Mouse (Mus musculus): ENCODE data around the gene Sox9.

The Sox9 gene

GRCm38 (mm10) chr11:112781994-112782356 lies at the start of gene Sox9:
TSS of gene Sox9 (plus strand) at chr11:112782224.
- peak; percentile 53 for ATAC-seq (ENCODE audit: low TSS enrichment)

GRCm38 (mm10) chr11:112732401-112732800 lies 49.6 kb upstream of the Sox9 start:
- ATAC-seq (ENCODE audit: low TSS enrichment): peak; percentile 64; the same call in 1 of the 2 replicates

GRCm38 (mm10) chr11:112737071-112737470 lies 45.0 kb upstream of the Sox9 start:
- no peak for ATAC-seq (ENCODE audit: low TSS enrichment)

- ATAC-seq (ENCODE audit: low TSS enrichment): no peak
These were observed 42.3 kb upstream of the Sox9 start for GRCm38 (mm10) chr11:112739681-112740080.

GRCm38 (mm10) chr11:112756516-112756915 lies 25.5 kb upstream of the Sox9 start:
- ATAC-seq (ENCODE audit: low TSS enrichment): no peak

- no peak for ATAC-seq (ENCODE audit: low TSS enrichment)
These were observed 24.0 kb upstream of the Sox9 start for GRCm38 (mm10) chr11:112758056-112758455.

- no peak for ATAC-seq (ENCODE audit: low TSS enrichment)
These were observed 15.1 kb upstream of the Sox9 start for GRCm38 (mm10) chr11:112766956-112767355.

GRCm38 (mm10) chr11:112767531-112768041 lies 14.4 kb upstream of the Sox9 start:
- ATAC-seq (ENCODE audit: low TSS enrichment): no peak

GRCm38 (mm10) chr11:112772791-112773355 lies 9.2 kb upstream of the Sox9 start:
- ATAC-seq (ENCODE audit: low TSS enrichment): peak; percentile 44; the same call in 1 of the 2 replicates

GRCm38 (mm10) chr11:112779762-112780161 lies 2.3 kb upstream of the Sox9 start:
- ATAC-seq (ENCODE audit: low TSS enrichment): no peak

- ATAC-seq (ENCODE audit: low TSS enrichment): no peak
These were observed 1.6 kb upstream of the Sox9 start for GRCm38 (mm10) chr11:112780394-112780920.

- ATAC-seq (ENCODE audit: low TSS enrichment): peak; percentile 58
These were observed 751 bp upstream of the Sox9 start for GRCm38 (mm10) chr11:112781035-112781911.

GRCm38 (mm10) chr11:112782357-112783121 lies 515 bp downstream of the Sox9 start:
- ATAC-seq (ENCODE audit: low TSS enrichment): peak; percentile 38

- no peak for ATAC-seq (ENCODE audit: low TSS enrichment)
These were observed 1.6 kb downstream of the Sox9 start for GRCm38 (mm10) chr11:112783401-112784346.

GRCm38 (mm10) chr11:112784347-112784902 lies 2.4 kb downstream of the Sox9 start:
- no peak for ATAC-seq (ENCODE audit: low TSS enrichment)

GRCm38 (mm10) chr11:112784903-112785381 lies 2.9 kb downstream of the Sox9 start:
- ATAC-seq (ENCODE audit: low TSS enrichment): peak; percentile 38; the same call in 1 of the 2 replicates

GRCm38 (mm10) chr11:112785581-112785980 lies 3.6 kb downstream of the Sox9 start:
- no peak for ATAC-seq (ENCODE audit: low TSS enrichment)

- no peak for ATAC-seq (ENCODE audit: low TSS enrichment)
These were observed 4.4 kb downstream of the Sox9 start for GRCm38 (mm10) chr11:112786427-112786826.

- ATAC-seq (ENCODE audit: low TSS enrichment): no peak
These were observed 6.3 kb downstream of the Sox9 start for GRCm38 (mm10) chr11:112788296-112788695.

GRCm38 (mm10) chr11:112796379-112796778 lies 14.4 kb downstream of the Sox9 start:
- no peak for ATAC-seq (ENCODE audit: low TSS enrichment)

Data from frontal cortex, adult (tissue).